Mouse (Mus musculus) spleen, adult 2 months (tissue): Measurements from ENCODE around the gene Ptpn13.

Experiments used
- CTCF ChIP-seq: fragments of 200-500 bp; IDR thresholded peaks from 2 replicates; pipeline ENCODE4 v1.5.1; 2011; ENCODE audit warnings: mild to moderate bottlenecking, inconsistent platforms; ENCODE audit not compliant: insufficient read depth, insufficient read length, insufficient replicate concordance; ENCODE audit errors: extremely low read depth
- POLR2A ChIP-seq: fragments of 200-500 bp; IDR thresholded peaks from 2 replicates; pipeline ENCODE4 v1.6.1; 2011; ENCODE audit warnings: low read depth, low read length, inconsistent platforms

DNA sequence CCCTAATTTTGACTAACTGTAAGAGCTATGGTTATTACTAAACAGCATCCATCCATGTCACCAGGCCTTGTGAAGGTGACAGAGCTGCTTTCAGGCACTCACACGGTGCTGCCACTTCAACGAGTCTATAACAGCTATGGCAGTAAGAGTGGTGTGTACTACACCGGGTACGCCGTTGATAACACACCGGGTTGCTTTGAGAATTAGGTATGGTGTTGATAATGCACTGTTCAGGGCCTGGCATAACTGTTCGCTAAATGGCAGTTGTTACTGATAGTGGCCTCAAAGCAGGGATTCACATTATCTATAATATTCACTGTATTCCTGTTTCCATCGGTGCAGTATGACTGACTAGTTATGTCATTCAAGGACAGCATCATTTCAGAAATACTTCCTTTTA, 66.0 kb downstream of the Ptpn13 start:
- TF ChIP-seq CTCF = no peak
- no peak for TF ChIP-seq POLR2A
